Mouse (Mus musculus) neural tube, embryonic 14.5 days (tissue): Measurements from ENCODE around the gene Vhl. TPM values are rescaled to one million over a fixed set of nuclear protein-coding genes. Genes with fewer than 3 reads are reported as not detected.

ENCODE experiments used
- ATAC-seq: fragments of 200-750 bp; cut with Nextera tagmentation; 2 replicates; pipeline ENCODE4 v1.8.0; 2017; ENCODE audit warnings: low read depth, mild to moderate bottlenecking, moderate TSS enrichment, moderate library complexity
- H3K27ac ChIP-seq: fragments of 300-500 bp; sonication (generic); 2 replicates; pipeline ENCODE4 v1.5.1; 2014; ENCODE audit warnings: low read depth, mild to moderate bottlenecking, control low read depth, low read length, moderate library complexity, mixed read lengths
- H3K27me3 ChIP-seq: fragments of 300-500 bp; sonication (generic); 2 replicates; pipeline ENCODE4 v1.6.1; 2014; ENCODE audit warnings: low read length; ENCODE audit not compliant: control insufficient read depth, insufficient read depth
- H3K36me3 ChIP-seq: fragments of 300-500 bp; sonication (generic); 2 replicates; pipeline ENCODE4 v1.6.1; 2014; ENCODE audit warnings: low read length, mixed read lengths; ENCODE audit not compliant: control insufficient read depth, insufficient read depth
- H3K4me1 ChIP-seq: fragments of 300-500 bp; sonication (generic); 2 replicates; pipeline ENCODE4 v1.6.1; 2014; ENCODE audit warnings: low read length; ENCODE audit not compliant: control insufficient read depth, insufficient read depth
- H3K4me2 ChIP-seq: fragments of 300-500 bp; sonication (generic); 2 replicates; pipeline ENCODE4 v1.6.1; 2014; ENCODE audit warnings: mild to moderate bottlenecking, low read depth, low read length, control low read depth
- H3K4me3 ChIP-seq: fragments of 300-500 bp; sonication (generic); 2 replicates; pipeline ENCODE4 v1.5.1; 2014; ENCODE audit warnings: low read depth, low read length, control low read depth, mixed read lengths
- H3K9ac ChIP-seq: fragments of 300-500 bp; sonication (generic); replicated peaks from 2 replicates; pipeline ENCODE4 v1.6.1; 2014; ENCODE audit warnings: low read depth, mild to moderate bottlenecking, control low read depth, low read length, mixed read lengths
- H3K9me3 ChIP-seq: fragments of 300-500 bp; sonication (generic); 2 replicates; pipeline ENCODE4 v1.6.1; 2016; ENCODE audit warnings: low read length; ENCODE audit not compliant: control insufficient read depth
- WGBS: fragments of 180-500 bp; shearing (Covaris S2); extraction: QIAGEN DNeasy Blood & Tissue Kit; methylation state at CpG from one replicate; pipeline ENCODE4 v1.1.7; 2014; 5-methylcytosine and 5-hydroxymethylcytosine counted together
- polyA plus RNA-seq: library from polyadenylated mRNA; unstranded; fragments of >200 nt; fragmentation: Nextera tagmentation; extraction: Ambion mirVana; gene quantifications from 2 replicates; pipeline ENCODE4 v1.2.1, GENCODE M21; 2014

The Vhl gene
- polyA plus RNA-seq, 1 experiment from 2014 or later: 83.1 TPM

- H3K4me3 ChIP-seq: no peak overlapping the region
- no peaks in the 10 kb centered on the region for H3K36me3 ChIP-seq
- H3K27me3 ChIP-seq: no peaks in the 10 kb centered on the region
- WGBS: 69% methylated on average over 14 of the region's 14 CpGs
- no peaks in the 10 kb centered on the region for H3K9me3 ChIP-seq
- H3K4me2 ChIP-seq: no peak overlapping the region
- H3K4me1 ChIP-seq: no peaks in the 10 kb centered on the region
- ATAC-seq: no peak
- no peak overlapping the region for H3K9ac ChIP-seq
- no peak overlapping the region for H3K27ac ChIP-seq
These were observed 54.7 kb downstream of the Vhl start for GRCm38 (mm10) chr6:113678246-113679012.

GRCm38 (mm10) chr6:113679993-113680566 lies 56.3 kb downstream of the Vhl start:
- H3K4me3 ChIP-seq: no peak overlapping the region

More at GRCm38 (mm10) chr6:113679993-113680566, 56.3 kb downstream of the Vhl start:
- Histone ChIP-seq H3K27ac (no peak overlapping the region), H3K4me1 (no peaks in the 10 kb centered on the region), H3K9ac (no peak overlapping the region), H3K36me3 (no peaks in the 10 kb centered on the region), H3K9me3 (no peaks in the 10 kb centered on the region), H3K4me2 (no peak overlapping the region), H3K27me3 (no peaks in the 10 kb centered on the region)
- WGBS: 88% methylated on average over 9 of the region's 9 CpGs
- ATAC-seq: no peak

Other genes with a start within 250 kb of the Vhl start
- 66.3 and 78.5 TPM in 2 replicates for gene Tada3, start 246.1 kb upstream of the Vhl start, polyA plus RNA-seq
- 238 and 253 TPM in 2 replicates for gene Arpc4, start 245.8 kb upstream of the Vhl start, polyA plus RNA-seq
- 8.9 and 9.1 TPM in 2 replicates for gene Ttll3, start 234.7 kb upstream of the Vhl start, polyA plus RNA-seq
- gene Rpusd3, start 204.6 kb upstream of the Vhl start, polyA plus RNA-seq: 19.7 and 23.6 TPM in 2 replicates
- not detected in 2 replicates for gene Cidec, start 188.2 kb upstream of the Vhl start, polyA plus RNA-seq
- gene Jagn1, start 181.4 kb upstream of the Vhl start, polyA plus RNA-seq: 91.1 and 96.4 TPM in 2 replicates
- 0.21 and 0.28 TPM in 2 replicates for gene Il17re, start 165.5 kb upstream of the Vhl start, polyA plus RNA-seq
- 1.6 and 2.4 TPM in 2 replicates for gene Il17rc, start 152.5 kb upstream of the Vhl start, polyA plus RNA-seq
- gene Creld1, start 140.7 kb upstream of the Vhl start, polyA plus RNA-seq: 66.4 and 72.4 TPM in 2 replicates
- 8.4 and 9.1 TPM in 2 replicates for gene Prrt3, start 122.0 kb upstream of the Vhl start, polyA plus RNA-seq
- 111 and 116 TPM in 2 replicates for gene Emc3, start 92.3 kb upstream of the Vhl start, polyA plus RNA-seq
- gene Fancd2, start 92.3 kb upstream of the Vhl start, polyA plus RNA-seq: 1.2 and 1.5 TPM in 2 replicates
- not detected in 2 replicates for gene Fancd2os, start 23.2 kb upstream of the Vhl start, polyA plus RNA-seq
- 260 and 276 TPM in 2 replicates for gene Brk1, start 19.2 kb upstream of the Vhl start, polyA plus RNA-seq
- 1.5 and 2.5 TPM in 2 replicates for gene Irak2, start 14.5 kb downstream of the Vhl start, polyA plus RNA-seq
- gene Tatdn2, start 73.1 kb downstream of the Vhl start, polyA plus RNA-seq: 1.5 and 2.0 TPM in 2 replicates
- 0.57 and 1.5 TPM in 2 replicates for gene Ghrl, start 95.9 kb downstream of the Vhl start, polyA plus RNA-seq
- 191 and 210 TPM in 2 replicates for gene Sec13, start 116.8 kb downstream of the Vhl start, polyA plus RNA-seq